Mouse (Mus musculus) liver, embryonic 12.5 days (tissue): Measurements from ENCODE around the gene Brsk1. TPM values are rescaled to one million over a fixed set of nuclear protein-coding genes. Genes with fewer than 3 reads are reported as not detected.
A peak's percentile ranks its signal among the peaks of the same experiment; 100 is the strongest.

Source experiments
- ATAC-seq: fragments of 200-750 bp; cut with Nextera tagmentation; 2 replicates; pipeline ENCODE4 v1.8.0; 2017; ENCODE audit warnings: moderate number of reproducible peaks, mild to moderate bottlenecking, moderate library complexity
- H3K27ac ChIP-seq: fragments of 300-500 bp; sonication (generic); 2 replicates; pipeline ENCODE4 v1.5.1; 2016; ENCODE audit warnings: mild to moderate bottlenecking
- H3K27me3 ChIP-seq: fragments of 300-500 bp; sonication (generic); replicated peaks from 2 replicates; pipeline ENCODE4 v1.6.1; 2016; ENCODE audit warnings: mild to moderate bottlenecking, moderate library complexity
- H3K36me3 ChIP-seq: fragments of 300-500 bp; sonication (generic); 2 replicates; pipeline ENCODE4 v1.6.1; 2016; ENCODE audit warnings: mild to moderate bottlenecking, moderate library complexity
- H3K4me1 ChIP-seq: fragments of 300-500 bp; sonication (generic); 2 replicates; pipeline ENCODE4 v1.6.1; 2016
- H3K4me2 ChIP-seq: fragments of 300-500 bp; sonication (generic); 2 replicates; pipeline ENCODE4 v1.6.1; 2016; ENCODE audit warnings: mild to moderate bottlenecking, moderate library complexity
- H3K4me3 ChIP-seq: fragments of 300-500 bp; sonication (generic); 2 replicates; pipeline ENCODE4 v1.5.1; 2016; ENCODE audit warnings: mild to moderate bottlenecking, moderate library complexity
- H3K9ac ChIP-seq: fragments of 300-500 bp; sonication (generic); 2 replicates; pipeline ENCODE4 v1.6.1; 2016; ENCODE audit warnings: mild to moderate bottlenecking, moderate library complexity
- H3K9me3 ChIP-seq: fragments of 300-500 bp; sonication (generic); replicated peaks from 2 replicates; pipeline ENCODE4 v1.6.1; 2016; ENCODE audit warnings: mild to moderate bottlenecking, moderate library complexity
- WGBS: fragments of 180-500 bp; shearing (Covaris S2); methylation state at CpG from one replicate; pipeline ENCODE4 v1.1.7; 2016; ENCODE audit not compliant: insufficient replicate concordance; 5-methylcytosine and 5-hydroxymethylcytosine counted together
- polyA plus RNA-seq: library from polyadenylated mRNA; unstranded; fragments of >200 nt; fragmentation: Nextera tagmentation; extraction: Ambion mirVana; gene quantifications from 2 replicates; pipeline ENCODE4 v1.2.1, GENCODE M21; 2016

The Brsk1 gene
- polyA plus RNA-seq, 1 experiment from 2014 or later: 0.19 TPM

- H3K4me2 ChIP-seq: peak overlapping the region; percentile 50
- H3K36me3 ChIP-seq: 0 out of 2 replicates have a peak, but pooled peaks cover 7% of the 10 kb centered on the region
- no peak overlapping the region for H3K27ac ChIP-seq
- no peak overlapping the region for H3K9ac ChIP-seq
- no peak overlapping the region for H3K4me3 ChIP-seq
- H3K27me3 ChIP-seq: peaks cover 35% of the 10 kb centered on the region
- no peaks in the 10 kb centered on the region for H3K9me3 ChIP-seq
- ATAC-seq: no peak
- peaks cover 6% of the 10 kb centered on the region; the same call in 1 of the 2 replicates for H3K4me1 ChIP-seq
- 29% methylated on average over 18 of the region's 18 CpGs for WGBS
Observed at GRCm38 (mm10) chr7:4705098-4705497, 14.7 kb downstream of the Brsk1 start.

- WGBS: 64% methylated on average over 3 of the region's 3 CpGs
- Histone ChIP-seq H3K4me3 (no peak overlapping the region), H3K9ac (no peak overlapping the region), H3K9me3 (no peaks in the 10 kb centered on the region), H3K4me2 (no peak overlapping the region), H3K27ac (no peak overlapping the region), H3K27me3 (peaks cover 7% of the 10 kb centered on the region), H3K4me1 (no peaks in the 10 kb centered on the region), H3K36me3 (0 out of 2 replicates have a peak, but pooled peaks cover 2% of the 10 kb centered on the region)
- no peak for ATAC-seq
Observed at GRCm38 (mm10) chr7:4712594-4712993, 22.2 kb downstream of the Brsk1 start.

GRCm38 (mm10) chr7:4716955-4717354, 26.6 kb downstream of the Brsk1 start:
- H3K9me3 ChIP-seq: no peaks in the 10 kb centered on the region
- no peaks in the 10 kb centered on the region for H3K27me3 ChIP-seq
- H3K4me2 ChIP-seq: no peak overlapping the region
- no peaks in the 10 kb centered on the region for H3K36me3 ChIP-seq
- no peak overlapping the region for H3K4me3 ChIP-seq
- H3K9ac ChIP-seq: no peak overlapping the region
- no peaks in the 10 kb centered on the region for H3K4me1 ChIP-seq
- 45% methylated on average over 6 of the region's 6 CpGs for WGBS
- no peak for ATAC-seq
- no peak overlapping the region for H3K27ac ChIP-seq

GRCm38 (mm10) chr7:4719276-4719675, 28.9 kb downstream of the Brsk1 start:
- peaks cover under 1% of the 10 kb centered on the region; the same call in 1 of the 2 replicates for H3K4me1 ChIP-seq
- 0 out of 2 replicates have a peak, but pooled peaks cover 2% of the 10 kb centered on the region for H3K27me3 ChIP-seq
- no peak overlapping the region for H3K4me2 ChIP-seq
- no peak overlapping the region for H3K9ac ChIP-seq
- no peak overlapping the region for H3K27ac ChIP-seq
- WGBS: 81% methylated on average over 3 of the region's 3 CpGs
- no peak overlapping the region for H3K4me3 ChIP-seq
- no peaks in the 10 kb centered on the region for H3K36me3 ChIP-seq
- no peak for ATAC-seq
- no peaks in the 10 kb centered on the region for H3K9me3 ChIP-seq

- no peaks in the 10 kb centered on the region for H3K9me3 ChIP-seq
- 0 out of 2 replicates have a peak, but pooled peaks cover 12% of the 10 kb centered on the region for H3K27me3 ChIP-seq
- no peak overlapping the region for H3K9ac ChIP-seq
- peak overlapping the region; percentile 57 for H3K4me2 ChIP-seq
- no peak for ATAC-seq
- peak overlapping the region; percentile 37 for H3K4me3 ChIP-seq
- H3K4me1 ChIP-seq: peaks cover 14% of the 10 kb centered on the region; the same call in 1 of the 2 replicates
- WGBS: 30% methylated on average over 12 of the region's 12 CpGs
- no peaks in the 10 kb centered on the region for H3K36me3 ChIP-seq
- H3K27ac ChIP-seq: no peak overlapping the region
Observed at GRCm38 (mm10) chr7:4723508-4723907, 33.1 kb downstream of the Brsk1 start.

- Histone ChIP-seq H3K4me3 (no peak overlapping the region), H3K9ac (no peak overlapping the region), H3K27ac (no peak overlapping the region), H3K36me3 (no peaks in the 10 kb centered on the region), H3K4me1 (peaks cover 14% of the 10 kb centered on the region; the same call in 1 of the 2 replicates), H3K9me3 (no peaks in the 10 kb centered on the region), H3K4me2 (no peak overlapping the region; the same call in 1 of the 2 replicates), H3K27me3 (0 out of 2 replicates have a peak, but pooled peaks cover 14% of the 10 kb centered on the region)
- WGBS: 24% methylated on average over 3 of the region's 3 CpGs
- no peak; the same call in 1 of the 2 replicates for ATAC-seq
Observed at GRCm38 (mm10) chr7:4724359-4724758, 34.0 kb downstream of the Brsk1 start.

GRCm38 (mm10) chr7:4725169-4725568, 34.8 kb downstream of the Brsk1 start, which contains the start of gene Tmem150b:
TSS of gene Tmem150b (minus strand) at chr7:4725249.
- H3K36me3 ChIP-seq: no peaks in the 10 kb centered on the region
- no peak within 1 kb of the TSS for H3K27ac ChIP-seq
- WGBS: 19% methylated on average over 7 of the region's 7 CpGs
- H3K4me3 ChIP-seq: no peak within 1 kb of the TSS
- no peaks in the 10 kb centered on the region for H3K9me3 ChIP-seq
- H3K4me2 ChIP-seq: peak within 1 kb of the TSS; percentile 57
- H3K27me3 ChIP-seq: 0 out of 2 replicates have a peak, but pooled peaks cover 14% of the 10 kb centered on the region
- no peak within 1 kb of the TSS for H3K9ac ChIP-seq
- peaks cover 14% of the 10 kb centered on the region; the same call in 1 of the 2 replicates for H3K4me1 ChIP-seq
- no peak for ATAC-seq

- Histone ChIP-seq H3K36me3 (no peaks in the 10 kb centered on the region), H3K9me3 (no peaks in the 10 kb centered on the region), H3K27me3 (0 out of 2 replicates have a peak, but pooled peaks cover 5% of the 10 kb centered on the region), H3K4me1 (peaks cover 18% of the 10 kb centered on the region), H3K27ac (no peak overlapping the region), H3K4me3 (no peak overlapping the region), H3K4me2 (no peak overlapping the region), H3K9ac (no peak overlapping the region)
- no peak for ATAC-seq
- WGBS: 63% methylated on average over 5 of the region's 5 CpGs
Observed at GRCm38 (mm10) chr7:4731090-4731489, 40.7 kb downstream of the Brsk1 start.

- 29% methylated on average over 6 of the region's 6 CpGs for WGBS
- Histone ChIP-seq H3K9me3 (no peaks in the 10 kb centered on the region), H3K4me2 (peak overlapping the region; percentile 40), H3K36me3 (no peaks in the 10 kb centered on the region), H3K9ac (peak overlapping the region; percentile 46), H3K27ac (peak overlapping the region; percentile 36; the same call in 1 of the 2 replicates), H3K27me3 (0 out of 2 replicates have a peak, but pooled peaks cover 5% of the 10 kb centered on the region), H3K4me1 (peaks cover 18% of the 10 kb centered on the region), H3K4me3 (no peak overlapping the region)
- peak; percentile 85 for ATAC-seq
Observed at GRCm38 (mm10) chr7:4732968-4733392, 42.6 kb downstream of the Brsk1 start.

- 48% methylated on average over 10 of the region's 10 CpGs for WGBS
- Histone ChIP-seq H3K27ac (peak overlapping the region; percentile 62), H3K9me3 (no peaks in the 10 kb centered on the region), H3K4me2 (peak overlapping the region; percentile 94), H3K9ac (peak overlapping the region; percentile 37; the same call in 1 of the 2 replicates), H3K36me3 (peaks cover 23% of the 10 kb centered on the region), H3K4me3 (peak overlapping the region; percentile 56), H3K27me3 (no peaks in the 10 kb centered on the region), H3K4me1 (peaks cover 45% of the 10 kb centered on the region)
- ATAC-seq: no peak
Observed at GRCm38 (mm10) chr7:4739041-4739543, 48.7 kb downstream of the Brsk1 start.

- Histone ChIP-seq H3K36me3 (peaks cover 30% of the 10 kb centered on the region), H3K27ac (peak within 1 kb of the TSS; percentile 98), H3K4me2 (peak within 1 kb of the TSS; percentile 94), H3K9ac (peak within 1 kb of the TSS; percentile 93), H3K4me1 (peaks cover 51% of the 10 kb centered on the region), H3K4me3 (peak within 1 kb of the TSS; percentile 86), H3K9me3 (no peaks in the 10 kb centered on the region), H3K27me3 (no peaks in the 10 kb centered on the region)
- ATAC-seq: peak; percentile 88
- under 1% methylated on average over 42 of the region's 44 CpGs for WGBS
Observed at GRCm38 (mm10) chr7:4739544-4740275, 49.3 kb downstream of the Brsk1 start, which contains the start of gene Kmt5c. TSS of gene Kmt5c (plus strand) at chr7:4740115.

GRCm38 (mm10) chr7:4740309-4740727, 49.9 kb downstream of the Brsk1 start:
- H3K36me3 ChIP-seq: peaks cover 34% of the 10 kb centered on the region
- 0% methylated on average over 11 of the region's 14 CpGs for WGBS
- peaks cover 57% of the 10 kb centered on the region for H3K4me1 ChIP-seq

More at GRCm38 (mm10) chr7:4740309-4740727, 49.9 kb downstream of the Brsk1 start:
- Histone ChIP-seq H3K4me2 (peak overlapping the region; percentile 94), H3K9me3 (no peaks in the 10 kb centered on the region), H3K27me3 (no peaks in the 10 kb centered on the region), H3K4me3 (peak overlapping the region; percentile 86), H3K27ac (peak overlapping the region; percentile 98), H3K9ac (peak overlapping the region; percentile 93)
- peak; percentile 6 for ATAC-seq
